Mouse (Mus musculus): ENCODE data around the gene Slc13a5.

The Slc13a5 gene

DNA sequence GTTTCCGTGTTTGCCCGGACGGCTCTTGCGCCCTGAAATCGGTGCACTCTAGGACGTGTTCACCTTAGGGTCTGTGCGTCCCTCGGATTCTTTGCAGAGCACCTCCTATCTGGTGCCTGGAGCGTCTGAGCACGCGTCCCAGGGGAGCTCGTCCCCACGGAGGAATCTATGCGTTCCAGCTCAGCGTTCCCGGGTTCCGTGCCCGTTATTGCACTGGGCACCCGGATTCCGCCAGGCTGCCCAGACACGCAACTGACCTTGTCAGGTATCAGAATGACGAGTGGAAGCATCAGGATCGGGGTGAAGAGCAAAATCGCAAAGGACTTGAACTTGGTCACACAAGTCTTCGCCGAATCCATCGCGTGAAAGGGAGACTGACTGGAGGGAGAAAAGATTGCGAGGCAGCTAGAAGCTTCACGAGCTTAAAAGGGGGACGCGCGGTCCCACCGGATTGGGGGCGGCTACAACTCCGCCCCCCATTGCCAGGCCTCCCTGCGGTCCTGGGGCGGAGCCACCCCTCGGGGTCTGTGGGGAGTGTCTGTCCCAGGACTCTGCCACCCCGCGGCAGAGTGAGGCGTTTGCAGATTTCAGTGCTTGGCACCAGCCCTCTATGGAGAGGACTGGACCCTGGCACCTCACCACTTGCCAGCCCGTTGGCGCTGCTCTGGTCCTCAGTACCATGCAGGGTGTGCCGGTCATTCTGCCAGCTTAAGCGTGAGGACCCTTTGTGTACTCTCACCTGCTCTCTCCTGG, 639 bp downstream of the Slc13a5 start:
- peak; percentile 66 for DNase-seq (ENCODE audit: extremely low spot score, low spot score)

DNA sequence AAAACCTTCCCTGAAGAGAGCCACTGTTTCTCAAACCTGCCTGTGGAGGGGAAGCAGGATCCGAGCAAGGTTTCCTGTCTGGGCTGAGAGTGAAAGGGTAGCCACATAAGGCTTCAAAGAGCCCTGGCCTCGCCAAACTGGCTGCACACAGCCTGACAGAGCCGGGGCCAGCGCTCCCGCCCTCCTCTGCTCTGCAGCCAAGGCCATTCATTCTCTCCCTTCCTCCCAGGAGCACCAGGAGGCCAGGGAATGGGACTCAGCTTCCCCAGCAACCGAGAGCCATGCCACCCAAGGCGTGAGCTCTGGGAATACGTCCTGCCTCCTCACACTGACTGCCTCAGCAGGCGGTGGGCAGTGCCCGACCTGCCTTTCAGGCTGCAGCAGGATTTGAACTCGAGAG, 1.5 kb downstream of the Slc13a5 start:
- peak; percentile 17 for DNase-seq (ENCODE audit: extremely low spot score, low spot score)

DNA sequence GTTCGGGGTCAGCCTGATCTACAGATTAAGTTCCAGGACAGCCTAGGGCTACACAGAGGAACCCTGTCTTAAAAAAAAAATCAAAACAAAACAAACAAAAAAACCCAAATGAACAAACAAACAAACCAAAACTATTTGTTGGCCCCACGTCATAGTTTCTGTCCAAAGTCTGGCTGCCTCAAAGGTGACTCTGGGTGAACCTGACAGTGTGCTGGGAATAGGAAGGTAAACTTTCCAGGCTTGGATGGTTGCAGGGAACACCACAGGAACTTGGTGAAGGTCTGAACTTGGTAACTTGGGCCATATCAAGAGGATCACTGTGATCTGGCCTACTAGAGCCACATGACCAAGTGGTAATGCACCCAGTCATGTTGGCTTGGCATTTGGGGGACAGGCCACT, 10.6 kb downstream of the Slc13a5 start:
- no peak for DNase-seq (ENCODE audit: extremely low spot score, low spot score)

DNA sequence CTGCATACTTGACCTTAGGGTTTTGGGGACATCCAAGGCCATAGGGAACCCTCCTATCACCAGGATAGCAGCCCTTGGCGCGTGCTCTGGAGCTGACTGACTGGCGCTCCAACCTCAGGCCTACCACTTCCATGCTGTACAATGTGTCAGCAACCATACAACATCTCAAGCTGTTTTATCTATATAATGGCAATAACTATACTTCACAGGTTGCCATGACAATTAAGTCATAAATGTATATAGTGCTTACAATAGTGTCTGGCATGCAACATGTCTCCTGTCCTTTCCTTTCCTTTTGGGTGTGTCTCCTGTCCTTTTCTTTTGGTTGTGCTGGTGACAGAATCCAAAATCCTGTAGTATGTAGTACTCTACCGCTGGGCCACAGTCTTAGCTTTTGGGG, 11.4 kb downstream of the Slc13a5 start:
- no peak for DNase-seq (ENCODE audit: extremely low spot score, low spot score)

DNA sequence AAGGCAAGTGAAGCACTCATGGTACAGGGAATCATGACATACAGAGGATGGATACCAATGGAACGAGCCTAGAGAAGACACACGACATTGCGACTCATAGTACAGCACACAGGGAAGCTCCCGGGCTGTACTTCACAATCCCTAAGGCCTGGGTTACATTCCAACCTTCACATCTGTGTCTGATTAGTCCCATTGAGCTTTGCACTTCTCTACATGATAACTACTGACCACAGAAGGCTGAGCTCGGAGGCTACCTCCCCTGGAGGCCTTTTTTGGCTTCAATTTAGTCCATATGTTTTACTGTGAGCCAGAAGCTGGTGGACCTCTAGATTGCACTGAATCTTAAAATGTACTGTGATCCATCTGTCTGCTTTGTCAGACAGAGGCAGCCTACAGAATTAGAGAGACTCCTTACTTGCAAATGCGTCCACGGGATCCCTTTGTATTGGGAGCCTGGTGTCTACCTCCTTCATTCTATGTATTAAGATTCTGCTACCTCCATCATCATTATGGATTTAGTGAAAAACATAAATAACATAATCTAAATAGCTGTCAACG, 21.7 kb downstream of the Slc13a5 start:
- DNase-seq (ENCODE audit: extremely low spot score, low spot score), result no peak

DNA sequence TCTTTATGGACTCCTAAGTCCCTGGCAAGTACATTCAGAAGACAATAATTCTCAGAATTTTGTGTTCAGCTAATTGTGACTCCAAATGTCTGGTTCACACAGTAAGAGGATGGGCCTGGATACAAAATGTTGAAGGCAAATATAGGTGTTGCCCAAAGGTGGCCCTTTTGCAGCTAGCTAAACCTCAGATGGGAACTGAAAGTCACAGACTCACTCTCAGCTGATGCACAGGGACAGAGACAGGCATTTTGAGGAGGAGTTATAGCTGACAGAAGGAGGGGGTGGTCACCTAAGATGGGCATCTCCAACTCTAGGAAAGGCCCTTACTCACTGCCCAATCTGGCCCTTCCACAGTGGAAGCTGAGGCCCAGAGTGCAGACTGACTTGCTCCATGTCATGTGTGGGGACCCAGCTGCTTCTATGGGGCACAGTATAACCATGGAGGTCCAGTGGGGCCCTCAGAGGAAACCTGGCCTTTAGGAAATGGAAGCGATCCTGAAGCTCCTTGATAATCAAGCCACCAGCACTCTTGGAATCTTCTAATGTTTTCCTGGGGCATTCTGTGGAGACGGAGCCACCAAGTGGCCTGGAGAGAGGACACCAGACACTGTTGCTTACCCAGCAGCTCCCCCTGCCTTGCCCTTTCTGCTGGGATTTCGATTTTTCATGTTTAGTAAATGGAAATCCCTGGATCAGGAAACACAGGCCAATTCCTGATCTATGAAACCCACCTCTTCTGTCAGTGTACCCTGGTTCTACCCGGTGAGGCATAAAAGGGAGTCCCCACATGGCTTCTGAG, 26.8 kb downstream of the Slc13a5 start:
- no peak for DNase-seq (ENCODE audit: extremely low spot score, low spot score)

DNA sequence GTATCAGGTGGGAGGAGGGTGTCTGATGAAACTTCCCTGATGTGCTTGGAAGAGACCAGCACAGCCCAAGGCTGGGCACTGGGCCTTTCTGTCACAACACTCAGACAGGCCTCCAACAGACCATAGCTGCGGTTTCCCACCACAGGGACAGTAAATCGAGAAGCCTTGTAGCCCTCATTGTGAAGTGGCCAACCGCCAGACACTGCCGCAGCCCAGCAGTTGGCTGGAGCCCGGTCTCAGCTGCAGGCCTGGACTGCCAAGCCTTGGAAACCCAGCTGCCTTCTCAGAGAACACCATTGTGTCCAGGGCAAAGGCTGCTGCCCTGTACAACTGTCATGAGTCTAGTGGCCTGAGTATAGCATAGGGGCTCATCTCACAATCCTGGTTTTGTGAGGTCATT, 33.0 kb downstream of the Slc13a5 start:
- no peak for DNase-seq (ENCODE audit: extremely low spot score, low spot score)

DNA sequence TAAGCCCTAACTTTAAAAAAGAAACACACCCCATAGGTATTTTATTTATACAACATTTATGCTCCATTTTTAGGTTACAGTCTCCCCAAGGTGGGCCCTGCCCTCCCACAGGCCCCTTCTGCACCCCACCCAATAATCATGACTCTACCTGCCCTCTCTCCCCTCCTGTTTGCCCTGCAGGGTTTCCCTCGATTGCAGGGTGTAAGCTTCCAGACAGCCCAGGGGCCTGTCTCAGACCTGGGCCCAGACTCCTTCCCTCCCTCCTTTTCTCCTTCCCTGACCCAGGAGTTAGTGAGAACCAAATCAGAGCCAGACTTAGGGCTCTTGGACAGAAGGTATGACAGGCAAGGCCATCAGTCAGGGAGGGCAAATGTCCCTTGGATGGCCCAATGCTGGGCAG, 34.0 kb downstream of the Slc13a5 start:
- no peak for DNase-seq (ENCODE audit: extremely low spot score, low spot score)

DNA sequence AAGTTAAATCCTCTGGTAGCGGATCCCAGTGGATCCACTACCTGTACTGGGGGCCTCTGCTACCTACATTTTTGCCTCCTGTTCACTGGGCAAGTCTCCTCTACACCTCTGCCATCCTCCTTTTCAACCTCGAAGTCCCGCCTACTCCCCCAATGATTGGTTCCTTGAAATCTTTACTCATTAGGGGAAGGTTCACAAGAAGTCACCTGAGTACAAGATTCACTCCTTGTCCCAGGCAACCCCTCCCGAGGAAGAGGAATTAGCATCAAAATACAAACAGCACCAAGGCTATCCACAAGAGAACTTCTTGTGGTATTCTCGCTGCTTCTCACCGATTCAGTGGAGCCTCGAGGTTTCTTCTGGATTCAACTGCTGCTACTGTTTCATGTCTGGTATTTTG, 35.0 kb downstream of the Slc13a5 start:
- DNase-seq (ENCODE audit: extremely low spot score, low spot score), result no peak

DNA sequence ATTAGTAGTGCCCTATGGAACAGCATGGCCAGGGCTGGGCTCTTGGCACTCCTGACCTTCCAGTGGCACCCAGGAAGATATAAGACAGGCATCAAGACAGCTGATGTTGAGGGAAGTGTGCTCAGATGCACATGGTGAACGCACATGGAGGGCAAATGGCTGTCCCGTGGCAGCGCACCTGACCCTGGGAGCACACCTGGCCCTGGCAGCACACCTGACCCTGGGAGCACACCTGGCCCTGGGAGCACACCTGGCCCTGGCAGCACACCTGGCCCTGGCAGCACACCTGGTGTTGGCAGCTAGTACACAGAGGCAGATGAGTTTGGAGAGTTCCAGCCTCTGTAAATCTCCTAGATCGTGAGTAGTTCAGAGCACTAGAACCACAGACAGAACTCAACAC, 38.5 kb downstream of the Slc13a5 start:
- DNase-seq (ENCODE audit: extremely low spot score, low spot score), result no peak

DNA sequence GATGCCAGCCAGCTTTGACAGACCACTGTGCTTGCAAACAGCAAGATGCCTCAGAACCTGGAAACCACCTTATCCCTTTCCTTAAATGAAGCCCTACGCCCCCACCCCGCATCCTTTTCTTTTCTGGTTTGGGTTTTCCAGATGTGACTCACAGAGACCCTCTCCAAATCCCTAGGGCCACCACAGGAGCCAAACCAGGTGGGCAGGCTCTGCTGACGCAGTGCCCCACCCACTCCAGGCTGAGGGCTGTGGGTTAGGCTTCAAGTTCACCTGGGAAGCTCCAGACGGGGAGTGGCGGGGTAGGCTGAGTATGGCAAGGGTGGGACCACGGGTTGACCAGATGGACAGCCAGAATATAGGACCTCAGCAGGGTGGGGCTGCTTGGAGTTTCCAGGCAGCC, 40.1 kb downstream of the Slc13a5 start:
- DNase-seq (ENCODE audit: extremely low spot score, low spot score), result no peak

DNA sequence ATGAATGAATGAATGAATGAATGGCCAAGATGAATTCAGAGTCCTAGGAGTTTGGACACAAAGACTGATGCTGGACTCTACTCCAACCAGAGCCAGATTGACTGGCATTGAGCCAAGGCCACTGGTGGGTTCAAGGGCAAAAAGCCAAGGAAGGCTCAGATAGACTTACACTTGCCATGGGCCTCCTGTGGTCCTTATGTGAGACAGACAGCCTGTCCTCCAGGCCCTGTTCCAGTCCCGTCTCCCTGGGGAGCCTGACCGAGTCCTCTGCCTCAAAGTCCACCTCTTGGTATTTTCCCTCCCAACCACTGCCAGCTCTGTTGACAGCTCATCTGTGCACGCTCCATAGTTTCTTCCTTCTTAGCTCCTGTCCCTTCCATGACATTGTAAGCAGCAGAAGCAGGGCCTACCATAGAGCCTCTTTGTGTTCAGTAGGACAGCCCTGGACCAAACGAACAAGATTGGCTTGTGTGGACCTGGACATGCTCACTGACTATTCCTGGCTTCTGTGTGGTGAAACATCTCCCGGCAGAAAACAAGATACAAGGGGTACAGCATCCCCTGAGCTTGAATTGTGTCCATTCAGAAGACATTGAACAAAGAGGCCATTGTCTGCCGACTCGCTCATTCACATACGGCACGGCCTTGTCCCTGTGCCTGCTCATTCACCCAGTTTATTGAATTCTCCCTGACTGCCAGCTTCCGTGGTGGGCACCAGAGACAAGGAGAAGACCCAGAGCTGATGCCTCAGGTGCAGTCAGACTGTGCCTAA, 40.8 kb downstream of the Slc13a5 start:
- DNase-seq (ENCODE audit: extremely low spot score, low spot score), result no peak

DNA sequence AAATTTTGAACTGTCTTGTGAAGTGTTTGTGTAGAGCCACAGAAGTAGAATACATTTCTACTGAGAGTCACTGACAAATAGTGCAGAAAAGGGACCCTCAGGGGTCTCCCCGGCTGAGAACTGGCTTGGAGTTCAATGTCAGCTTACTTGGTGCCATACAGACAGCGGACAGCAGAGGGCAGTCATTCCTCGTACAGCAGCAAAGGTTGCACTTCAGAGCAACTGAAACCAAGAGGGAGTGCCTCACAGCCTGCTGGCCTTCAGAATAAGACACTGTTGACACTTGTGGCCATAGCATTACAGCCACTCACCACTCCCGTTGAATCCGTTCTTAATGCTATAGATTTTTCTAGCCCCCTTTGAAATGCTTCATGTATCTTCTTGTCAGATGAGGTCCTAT, 42.2 kb downstream of the Slc13a5 start:
- DNase-seq (ENCODE audit: extremely low spot score, low spot score), result peak; percentile 72

DNA sequence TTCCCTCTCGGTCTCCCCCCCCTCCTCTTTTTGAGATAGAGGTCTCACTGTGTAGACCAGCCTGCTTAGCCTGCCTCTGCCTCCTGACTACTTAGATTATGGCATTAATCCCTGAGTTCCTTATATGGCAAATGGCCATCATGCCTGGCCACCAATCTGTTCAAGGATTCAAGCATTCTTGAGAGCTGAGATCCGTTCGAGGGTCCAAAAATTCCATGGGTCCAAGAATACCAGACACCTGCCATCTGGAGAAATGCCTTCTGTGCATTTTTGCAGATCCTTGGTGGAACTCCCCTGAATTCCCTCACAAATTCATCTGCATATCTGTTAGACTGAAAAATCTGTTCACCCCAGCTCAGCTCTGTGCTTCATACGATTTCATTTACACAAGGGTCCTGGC, 43.6 kb downstream of the Slc13a5 start:
- no peak for DNase-seq (ENCODE audit: extremely low spot score, low spot score)

DNA sequence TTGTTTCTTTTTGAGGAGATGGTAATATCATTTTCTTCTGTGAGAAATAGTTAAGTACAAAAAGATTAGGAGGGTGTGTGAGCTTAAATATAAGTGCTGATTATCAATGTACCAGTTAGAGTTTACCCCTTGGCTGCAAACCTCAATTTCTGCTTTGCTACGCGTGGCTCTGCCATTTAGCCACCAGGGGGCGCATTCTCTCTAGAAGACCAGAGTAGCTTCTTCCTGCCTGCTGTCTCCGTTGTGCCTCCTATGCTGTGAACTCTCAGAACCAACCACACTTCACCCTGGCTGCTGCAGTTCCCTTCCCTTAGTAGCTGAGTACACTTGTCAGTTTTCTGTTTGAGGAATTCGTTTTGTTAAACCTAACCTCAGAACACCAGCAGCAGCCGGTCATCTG, 45.7 kb downstream of the Slc13a5 start:
- DNase-seq (ENCODE audit: extremely low spot score, low spot score), result peak; percentile 76

DNA sequence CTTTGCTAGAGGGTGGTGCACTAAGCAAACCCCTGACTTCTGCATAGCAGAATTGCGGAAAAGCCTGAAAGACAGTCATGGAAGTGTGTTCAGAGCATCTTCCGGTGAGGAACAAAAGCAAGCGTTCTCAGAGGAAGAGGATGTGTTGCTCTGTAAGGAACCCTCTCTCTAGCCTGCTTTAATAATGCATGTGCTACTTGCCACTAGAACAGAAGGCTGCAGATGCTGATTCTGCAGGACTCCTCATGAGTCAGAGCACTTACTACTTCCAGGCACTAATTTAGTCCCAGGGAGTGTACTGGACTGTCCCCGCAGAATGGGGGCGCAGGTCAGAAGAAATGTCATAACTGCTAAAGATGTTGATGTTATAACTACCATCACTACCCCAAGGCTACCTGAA, 49.9 kb downstream of the Slc13a5 start:
- DNase-seq (ENCODE audit: extremely low spot score, low spot score), result no peak

DNA sequence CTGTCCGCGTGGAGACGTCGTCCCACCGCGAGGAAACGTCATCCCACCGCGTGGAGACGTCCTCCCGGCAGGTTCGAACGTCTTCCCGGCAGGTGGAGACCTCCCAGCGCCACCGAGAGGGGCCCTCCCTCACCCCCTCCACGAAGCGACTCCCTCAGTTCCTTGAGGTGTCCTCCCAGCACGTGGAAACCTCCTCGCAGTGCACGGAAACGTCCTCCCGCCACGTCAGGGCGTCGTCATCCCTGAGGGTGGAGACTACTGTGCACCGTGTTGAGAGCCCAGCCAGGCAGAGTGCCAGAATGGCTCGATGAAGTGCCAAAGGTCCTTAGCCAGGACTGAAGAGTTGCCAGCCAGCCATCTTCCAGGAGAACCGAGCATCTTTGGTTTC, 51.6 kb downstream of the Slc13a5 start, which contains the start of gene Med31:
Gene Med31 (minus strand): TSS at position 183 of the 388 bp plus-strand sequence.
- DNase-seq (ENCODE audit: extremely low spot score, low spot score), result no peak

DNA sequence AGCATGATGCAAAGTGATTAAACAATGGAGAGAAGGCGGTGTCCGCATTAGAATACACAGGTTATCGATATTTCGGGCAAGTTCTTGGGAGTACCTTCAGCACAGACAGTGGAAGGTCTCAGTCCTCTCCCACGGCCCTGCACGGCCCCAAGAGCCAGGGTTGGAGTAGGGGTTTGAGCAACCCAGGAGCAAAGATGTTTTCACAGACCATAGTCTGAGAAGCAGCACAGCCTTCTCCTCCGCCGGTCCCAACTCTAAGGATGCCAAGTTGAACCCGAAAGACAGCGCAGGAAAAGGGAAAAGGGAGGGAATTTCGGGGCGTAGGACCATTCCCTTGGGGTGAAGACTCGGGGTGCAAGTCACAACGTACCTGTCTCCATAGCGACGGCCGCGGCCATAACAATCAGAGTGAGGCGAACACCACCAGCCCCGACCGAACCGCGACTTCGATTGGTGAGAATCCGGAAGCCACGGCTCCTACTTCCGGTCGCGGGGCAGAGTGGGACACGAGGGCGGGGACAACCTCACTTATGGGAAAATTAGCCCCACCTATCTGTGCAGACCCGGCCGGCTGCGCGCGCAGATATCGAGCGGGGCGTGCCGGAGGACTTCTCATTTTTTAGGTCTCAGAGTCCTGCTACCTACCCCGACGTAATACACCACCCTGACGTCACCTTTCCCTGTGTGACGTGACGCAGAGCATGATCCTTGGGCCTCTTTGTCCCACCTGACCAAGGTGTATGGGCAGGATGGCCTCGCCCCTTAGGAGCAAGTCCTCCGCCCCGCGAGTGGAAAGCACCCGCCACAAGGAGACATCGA, 52.2 kb downstream of the Slc13a5 start:
- peak; percentile 98 for DNase-seq (ENCODE audit: extremely low spot score, low spot score)

DNA sequence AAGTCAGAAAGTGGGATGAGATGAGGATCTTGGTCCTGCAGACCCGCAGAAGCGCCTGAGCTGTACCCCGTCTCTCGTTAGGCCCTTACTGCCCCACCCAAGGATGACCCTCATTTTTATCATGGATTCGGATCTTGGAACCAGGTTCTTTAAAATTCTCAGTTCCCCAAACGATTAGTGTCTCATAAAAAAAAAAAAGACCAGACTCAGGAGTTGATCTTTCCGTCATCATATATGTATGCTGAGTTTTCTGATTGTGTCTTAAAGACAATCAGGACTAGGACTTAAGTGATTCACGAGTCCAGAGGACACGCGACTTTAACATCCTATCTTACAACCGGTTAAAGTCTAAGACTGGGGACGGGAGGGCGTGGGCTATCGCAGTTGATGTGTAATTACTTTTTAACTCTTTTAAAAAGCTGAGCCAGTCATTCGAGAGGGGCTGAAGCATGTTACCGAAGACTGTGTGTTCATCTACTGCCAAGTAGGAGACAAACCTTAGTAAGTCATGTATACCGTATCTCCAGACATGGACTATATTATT, 59.1 kb downstream of the Slc13a5 start:
- no peak for DNase-seq (ENCODE audit: extremely low spot score, low spot score)

DNA sequence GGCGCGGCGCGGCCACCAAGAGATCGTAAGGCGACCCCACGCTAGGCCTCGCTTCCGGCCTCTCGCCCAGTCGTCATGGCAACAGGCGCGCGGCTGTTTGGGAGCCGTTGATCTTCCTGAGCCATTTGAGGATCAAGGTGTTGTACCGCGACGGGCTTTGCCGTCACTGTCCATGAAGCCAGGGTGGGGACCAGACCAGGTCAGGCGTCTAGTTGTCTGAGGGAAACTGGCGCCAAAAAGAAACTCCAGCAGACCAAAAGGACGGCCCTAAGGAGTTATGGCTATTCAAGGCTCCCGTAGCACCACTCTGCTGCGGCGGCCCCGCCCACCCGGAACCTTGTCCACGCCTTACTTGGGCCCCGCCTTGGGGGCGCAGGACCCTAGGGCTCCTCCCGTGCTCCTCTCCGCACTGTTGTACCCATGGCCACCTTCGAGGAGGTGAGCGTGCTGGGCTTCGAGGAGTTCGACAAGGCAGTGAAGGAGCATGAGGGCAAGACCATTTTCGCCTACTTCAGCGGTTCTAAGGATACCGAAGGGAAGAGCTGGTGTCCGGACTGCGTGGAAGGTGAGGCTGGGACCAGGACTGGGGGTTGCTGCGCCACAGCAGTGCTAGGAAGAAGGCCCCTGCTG, 59.7 kb downstream of the Slc13a5 start, which contains the start of the genes 4933427D14Rik and Txndc17:
Gene 4933427D14Rik (minus strand): TSS at position 256 of the 630 bp plus-strand sequence.
Gene Txndc17 (plus strand): TSS at position 344 of the 630 bp plus-strand sequence.
- peak; percentile 90 for DNase-seq (ENCODE audit: extremely low spot score, low spot score)
